Mouse (Mus musculus) heart, postnatal 0 days (tissue): ENCODE data around the gene Clybl.

Experiments used
- CTCF ChIP-seq: IDR thresholded peaks from 2 replicates; pipeline ENCODE4 v1.5.1; 2016; ENCODE audit warnings: antibody characterized with exemption, control low read depth, low read depth
- EP300 ChIP-seq: IDR thresholded peaks from 2 replicates; pipeline ENCODE4 v1.6.1; 2016; ENCODE audit warnings: antibody characterized with exemption, low read depth

DNA sequence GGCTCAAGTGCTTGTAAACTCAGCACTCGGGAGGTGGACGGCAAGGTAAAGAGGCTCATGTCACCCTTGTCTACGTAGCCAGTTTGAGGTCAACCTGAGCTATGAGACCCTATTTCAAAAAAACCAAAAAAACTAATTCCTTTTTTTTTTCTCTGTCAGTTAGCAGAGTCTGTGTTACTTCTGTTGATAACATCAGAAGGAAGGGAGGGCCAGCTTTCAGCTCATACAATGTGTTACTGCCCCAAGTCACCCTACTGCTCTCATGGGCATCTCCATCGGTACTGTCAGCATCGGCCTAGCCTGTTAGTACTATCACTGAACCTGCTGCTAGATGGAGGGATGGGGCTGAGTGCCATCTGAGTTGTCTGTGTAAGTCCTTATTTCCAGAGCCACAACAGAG lies 102.5 kb downstream of the Clybl start:
- TF ChIP-seq EP300 = no peak
- no peak for TF ChIP-seq CTCF
